Mouse (Mus musculus): ENCODE data around the gene Stac3. TPM values are rescaled to one million over a fixed set of nuclear protein-coding genes. Genes with fewer than 3 reads are reported as not detected.

Stac3 gene
- total RNA-seq (2021): 2.8 and 4.9 TPM in 2 replicates
- long read RNA-seq: 0 reads

- DNase-seq: no peak
These were observed at the start of gene Stac3 for GRCm38 (mm10) chr10:127500894-127501893. TSS of gene Stac3 (plus strand) at chr10:127501686.

GRCm38 (mm10) chr10:127453701-127454100, 47.8 kb upstream of the Stac3 start:
- no peak for DNase-seq

- DNase-seq: no peak
These were observed 38.9 kb upstream of the Stac3 start for GRCm38 (mm10) chr10:127462411-127463096.

GRCm38 (mm10) chr10:127471281-127471988, 30.1 kb upstream of the Stac3 start:
- DNase-seq: no peak

- no peak for DNase-seq
These were observed 28.8 kb upstream of the Stac3 start for GRCm38 (mm10) chr10:127472722-127473121.

GRCm38 (mm10) chr10:127475175-127475574, 26.3 kb upstream of the Stac3 start:
- DNase-seq: no peak

GRCm38 (mm10) chr10:127476541-127476940, 24.9 kb upstream of the Stac3 start:
- no peak for DNase-seq

GRCm38 (mm10) chr10:127477301-127477700, 24.2 kb upstream of the Stac3 start:
- peak; percentile 26 for DNase-seq

- DNase-seq: no peak
These were observed 22.4 kb upstream of the Stac3 start for GRCm38 (mm10) chr10:127479131-127479530.

GRCm38 (mm10) chr10:127480833-127481813, 20.4 kb upstream of the Stac3 start:
- peak; percentile 74 for DNase-seq

- DNase-seq: no peak
These were observed 16.3 kb upstream of the Stac3 start for GRCm38 (mm10) chr10:127485235-127485634.

GRCm38 (mm10) chr10:127488856-127489255, 12.6 kb upstream of the Stac3 start:
- DNase-seq: no peak

GRCm38 (mm10) chr10:127490160-127491127, 11.0 kb upstream of the Stac3 start:
- DNase-seq: no peak

GRCm38 (mm10) chr10:127491128-127491512, 10.4 kb upstream of the Stac3 start:
- no peak for DNase-seq

- DNase-seq: peak; percentile 28
These were observed 9.4 kb upstream of the Stac3 start for GRCm38 (mm10) chr10:127492118-127492517.

- DNase-seq: no peak
These were observed 5.3 kb upstream of the Stac3 start for GRCm38 (mm10) chr10:127496156-127496555.

- DNase-seq: no peak
These were observed 2.0 kb upstream of the Stac3 start for GRCm38 (mm10) chr10:127499516-127499915.

- no peak for DNase-seq
These were observed 1.4 kb upstream of the Stac3 start for GRCm38 (mm10) chr10:127500042-127500441.

GRCm38 (mm10) chr10:127508239-127508638, 6.8 kb downstream of the Stac3 start:
- peak; percentile 70 for DNase-seq

Data from adrenal gland, postnatal 25 days (tissue).